Mouse (Mus musculus): ENCODE measurements at regions not wholly inside any gene's neighbourhood (a gene's known extent, or its start where the extent isn't known, plus 50 kb on each side); places are given as distances from the start of the nearest gene placed in this dataset.

DNA sequence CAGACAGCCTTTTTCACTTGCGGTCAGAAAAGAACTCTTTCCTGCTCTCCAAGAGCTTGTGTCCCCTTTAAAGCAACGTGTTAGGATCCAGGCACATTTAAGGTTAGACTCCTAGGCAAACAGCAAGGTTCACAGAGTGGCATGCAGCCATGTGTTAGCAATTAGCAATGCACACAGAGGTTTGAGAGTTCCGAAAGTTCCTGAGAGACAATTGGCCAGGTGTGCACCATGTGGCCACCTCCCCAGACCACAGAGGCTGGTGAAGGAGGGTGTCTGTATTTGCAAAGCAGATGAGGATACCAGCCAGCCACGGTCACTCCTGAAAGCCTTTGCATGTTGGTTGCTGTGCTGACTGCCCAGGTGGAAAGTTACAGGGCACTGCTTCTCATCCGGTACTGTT is 240.6 kb downstream of the H2al1j start:
- DNase-seq (ENCODE audit: low spot score) = no peak

DNA sequence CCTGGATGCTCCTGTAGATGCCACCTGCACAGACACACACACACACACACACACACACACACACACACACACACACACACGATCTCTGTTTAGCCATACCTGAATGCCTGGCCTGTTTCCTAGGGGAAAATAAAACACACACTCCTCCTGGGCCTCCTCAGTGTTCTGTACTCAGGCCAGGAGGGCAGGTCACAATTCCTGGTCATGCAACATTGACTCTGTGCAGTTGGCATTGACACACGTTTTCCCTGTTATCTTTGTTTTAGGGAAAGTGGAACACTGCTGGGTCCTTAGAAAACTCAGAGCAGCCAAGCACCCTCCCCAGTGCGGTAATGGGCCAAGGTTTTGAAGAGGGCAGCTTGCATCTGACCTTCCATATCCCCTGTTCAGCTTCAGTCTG is 246.7 kb downstream of the H2al1j start:
- no peak for DNase-seq (ENCODE audit: low spot score)

DNA sequence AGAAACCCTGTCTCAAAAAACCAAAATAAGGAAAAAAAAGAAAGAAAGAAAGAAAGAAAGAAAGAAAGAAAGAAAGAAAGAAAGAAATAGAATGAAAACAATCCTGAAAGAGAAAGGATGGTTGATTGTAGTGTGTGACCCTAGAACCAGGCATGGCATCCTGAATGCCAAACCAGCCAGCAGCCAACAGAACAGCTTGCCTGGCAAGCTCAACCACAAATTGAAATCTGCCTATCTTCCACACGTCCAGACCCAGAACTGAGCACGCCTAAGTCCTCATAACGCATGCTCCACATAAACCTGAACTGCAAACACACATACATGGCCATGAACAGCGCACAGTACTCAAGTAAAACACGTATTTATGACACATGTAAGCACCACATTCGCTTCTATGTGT is 247.9 kb downstream of the H2al1j start:
- DNase-seq (ENCODE audit: low spot score) = no peak

DNA sequence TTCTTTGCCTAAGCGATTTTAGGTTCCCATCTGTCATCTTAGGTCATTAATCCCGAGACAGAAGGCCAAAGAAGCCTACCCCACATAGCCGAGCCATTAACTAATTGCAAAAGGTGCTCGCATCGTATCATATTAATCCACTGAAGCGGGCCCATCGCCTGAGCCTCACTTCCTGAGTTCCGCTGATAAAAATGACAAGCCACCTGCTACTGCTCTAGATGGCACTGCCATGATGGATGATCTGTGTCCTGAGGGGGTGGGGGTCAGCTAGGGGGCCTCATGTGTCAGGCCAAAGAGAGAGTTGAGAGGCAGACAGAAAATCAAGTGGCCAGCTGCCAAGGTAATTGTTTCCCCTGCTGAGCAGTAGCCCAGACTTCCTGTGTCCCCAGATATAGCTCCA is 248.7 kb downstream of the H2al1j start:
- DNase-seq (ENCODE audit: low spot score) = no peak

DNA sequence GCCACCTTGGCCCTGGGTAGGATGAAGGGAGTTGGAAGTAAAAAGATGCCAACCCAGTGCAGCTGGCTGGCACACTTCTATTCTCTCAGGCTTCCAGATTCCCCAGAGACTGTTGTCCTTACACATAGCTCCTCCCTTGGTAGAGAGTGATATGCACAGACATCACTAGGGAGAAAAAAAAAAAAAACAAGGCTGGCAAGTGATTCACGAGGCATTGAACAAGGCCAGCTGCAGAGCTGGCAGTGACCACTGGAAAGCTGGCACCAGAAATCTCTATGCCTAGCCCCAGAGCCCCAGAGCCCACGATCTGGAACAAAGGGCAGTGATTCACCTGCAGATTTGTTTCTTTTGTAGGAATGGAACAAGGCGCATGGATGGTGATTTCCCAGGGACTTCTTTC is 249.7 kb downstream of the H2al1j start:
- DNase-seq (ENCODE audit: low spot score) = no peak

DNA sequence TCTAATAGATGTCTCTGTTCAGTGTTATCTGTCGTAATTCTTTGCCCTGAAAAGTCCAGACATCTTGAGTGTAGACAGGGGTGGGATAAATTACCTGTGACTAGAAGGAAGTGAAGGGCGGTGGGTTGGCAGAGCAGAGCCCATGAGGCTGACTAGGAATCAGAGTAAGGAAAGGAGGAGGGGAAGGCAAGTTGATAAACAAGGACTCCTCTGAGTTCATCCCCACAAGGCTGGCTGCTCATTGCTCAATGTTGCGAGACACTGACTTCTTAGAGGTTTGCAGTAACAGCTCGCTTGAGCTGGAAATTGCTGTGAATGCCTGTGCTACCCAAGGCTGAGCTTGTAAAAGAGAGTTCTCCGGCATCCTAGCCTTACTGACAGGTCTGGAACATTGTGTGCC is 257.7 kb downstream of the H2al1j start:
- no peak for DNase-seq (ENCODE audit: low spot score)

DNA sequence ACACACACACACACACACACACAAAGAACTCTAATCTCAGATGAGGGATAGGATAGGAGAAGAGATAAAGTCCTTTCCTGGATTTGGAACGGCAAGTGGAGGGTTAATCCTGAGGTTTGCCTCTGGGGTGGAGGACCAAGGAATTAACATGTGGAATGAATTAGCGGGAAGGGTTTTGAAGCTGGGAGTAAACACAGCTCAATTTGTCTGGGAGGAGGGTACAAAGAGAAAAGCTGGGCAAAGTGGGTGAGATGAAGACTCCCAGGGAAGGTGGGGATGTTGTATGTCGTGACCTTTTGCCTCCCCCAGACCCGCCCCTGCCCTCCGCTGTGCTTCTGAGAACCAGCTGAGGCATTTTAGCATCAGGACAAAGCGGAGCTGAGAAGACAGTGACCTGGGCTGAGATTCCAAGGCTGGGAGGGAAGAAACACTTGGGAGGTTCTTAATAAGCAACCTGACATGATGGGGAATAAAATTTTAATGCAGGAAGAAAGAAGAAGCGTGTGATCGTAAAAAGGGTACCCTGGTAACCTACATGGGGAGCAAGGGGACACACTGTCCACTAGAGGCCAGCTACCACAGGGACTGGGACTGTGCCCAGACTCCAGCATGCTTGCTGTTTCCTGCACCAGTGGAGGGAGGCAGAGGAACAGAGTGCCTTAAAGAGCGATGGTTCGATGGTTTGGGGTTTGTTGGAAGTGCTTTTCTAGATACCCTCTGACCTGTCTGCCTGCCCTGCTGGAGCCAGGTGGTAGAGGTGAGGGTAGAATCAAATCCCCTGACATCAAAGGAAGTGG is 264.0 kb downstream of the H2al1j start:
- no peak for DNase-seq (ENCODE audit: low spot score)

DNA sequence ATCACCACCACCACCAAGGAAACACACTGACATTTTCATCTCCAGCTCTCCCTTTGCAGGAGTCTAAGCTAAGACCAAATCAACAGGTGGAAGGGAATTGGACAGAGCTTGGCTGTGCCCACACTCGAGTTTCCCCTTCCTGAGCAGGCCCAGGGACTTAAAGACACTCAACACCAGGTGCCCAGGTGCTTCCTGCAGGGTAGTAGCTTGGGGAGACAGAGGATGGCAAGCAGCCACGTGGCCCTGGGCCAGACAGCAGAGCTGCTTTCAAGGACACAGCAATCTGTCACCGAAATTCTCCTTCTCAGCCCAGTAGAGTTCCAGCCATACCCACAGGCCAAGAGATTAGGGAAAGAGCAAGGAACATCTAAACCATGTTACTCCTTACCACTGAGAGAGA is 266.9 kb downstream of the H2al1j start:
- DNase-seq (ENCODE audit: low spot score) = no peak

DNA sequence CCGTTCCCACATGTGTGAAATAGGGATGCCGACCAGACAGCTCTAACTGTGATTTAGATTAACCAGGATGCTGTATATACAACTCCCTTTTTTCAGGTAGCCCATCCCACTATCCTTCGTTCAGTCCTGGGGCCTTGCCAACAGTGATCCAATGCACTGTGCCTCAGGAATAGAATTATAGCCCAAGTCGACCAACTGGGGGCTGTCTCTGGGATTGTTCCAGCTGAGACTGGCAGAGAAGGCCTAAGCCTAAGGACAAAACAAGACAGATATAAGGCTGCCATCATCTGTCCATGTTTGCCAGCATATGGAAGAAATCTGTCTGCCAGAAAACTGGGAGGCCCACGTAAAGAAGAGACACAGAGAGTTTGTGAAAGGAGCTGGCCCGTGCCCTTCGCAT is 269.9 kb downstream of the H2al1j start:
- DNase-seq (ENCODE audit: low spot score) = no peak

DNA sequence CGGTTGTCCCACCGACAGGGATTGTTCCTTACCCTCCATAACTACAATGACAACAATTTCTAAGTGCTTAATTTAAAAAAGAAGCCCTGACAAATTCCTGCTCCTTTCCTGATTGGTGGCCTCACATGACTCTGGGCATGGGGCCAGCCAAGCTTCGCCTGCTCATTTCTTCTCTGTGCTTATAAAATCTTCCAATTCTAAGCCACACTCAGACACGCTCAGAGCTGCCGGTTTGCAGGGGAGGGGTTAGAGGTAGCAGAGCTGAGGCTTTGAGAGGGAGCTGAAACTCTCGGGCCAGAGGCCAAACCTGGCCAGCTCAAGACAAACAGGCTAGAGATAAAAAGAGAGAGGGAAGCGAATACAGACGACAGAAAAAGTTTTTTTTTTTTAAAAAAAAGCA is 286.6 kb downstream of the H2al1j start:
- DNase-seq (ENCODE audit: low spot score) = no peak

DNA sequence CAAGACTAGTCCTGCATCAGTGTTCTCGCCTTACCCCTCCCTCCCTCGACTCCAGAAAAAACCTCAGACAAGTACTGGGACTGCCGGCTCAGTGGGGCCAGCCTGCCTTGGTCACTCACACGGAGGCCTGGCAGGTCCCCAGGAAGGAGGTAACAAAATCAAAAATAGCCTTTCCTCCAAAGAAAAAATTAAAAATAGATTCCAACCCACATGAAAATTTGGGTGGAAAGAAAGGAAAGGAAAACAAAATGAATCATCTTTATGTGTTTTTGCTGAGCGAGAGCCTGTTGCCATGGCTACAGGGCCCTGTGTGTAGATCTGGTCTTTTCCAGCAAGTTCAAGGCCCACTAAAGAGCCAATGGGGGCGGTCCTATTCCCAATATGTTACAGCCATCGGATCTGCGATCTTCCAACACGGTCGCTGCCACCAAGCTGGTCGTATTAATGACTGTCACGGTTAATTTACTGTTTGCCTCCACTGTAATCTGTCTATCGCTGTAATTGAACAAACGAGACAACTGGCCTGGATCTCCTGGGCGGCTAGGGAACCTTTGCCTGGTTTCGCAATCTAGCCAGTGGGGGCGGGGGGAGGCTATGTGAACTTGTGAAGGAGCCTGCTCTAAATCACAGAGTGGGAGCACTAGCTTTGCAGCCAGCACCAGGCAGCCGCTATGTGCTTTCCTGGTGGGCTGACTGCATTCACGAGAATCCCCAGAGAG is 293.6 kb downstream of the H2al1j start:
- DNase-seq (ENCODE audit: low spot score) = peak; percentile 27

DNA sequence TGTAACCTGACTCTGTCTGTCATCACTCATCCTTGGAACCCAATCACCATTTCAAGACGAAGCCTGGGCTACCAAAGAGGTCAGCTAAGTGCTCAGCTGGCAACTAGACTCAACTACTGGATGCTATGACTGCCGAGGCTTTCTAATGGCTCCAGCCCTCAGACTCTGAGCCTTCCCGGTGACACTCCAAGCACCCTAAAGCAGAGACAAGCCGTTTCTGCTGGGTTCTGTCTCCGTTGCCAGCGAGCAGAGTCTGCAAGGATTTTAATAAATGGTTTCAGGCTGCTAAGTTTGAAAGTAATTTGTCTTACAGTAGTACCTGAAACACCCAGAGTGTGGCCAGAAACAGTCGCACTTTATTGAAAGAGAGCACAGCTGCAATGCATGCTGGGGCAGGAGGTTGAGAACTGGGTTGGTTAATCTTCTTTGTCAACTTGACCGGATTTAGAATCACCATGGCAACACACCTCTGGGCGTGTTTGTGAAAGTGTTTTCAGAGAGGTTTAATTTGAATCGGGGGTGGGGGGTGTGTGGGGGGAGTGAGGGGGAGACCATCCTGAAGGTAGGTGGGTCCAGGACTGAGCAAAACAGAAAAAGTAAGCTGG is 298.8 kb downstream of the H2al1j start:
- DNase-seq (ENCODE audit: low spot score) = no peak

DNA sequence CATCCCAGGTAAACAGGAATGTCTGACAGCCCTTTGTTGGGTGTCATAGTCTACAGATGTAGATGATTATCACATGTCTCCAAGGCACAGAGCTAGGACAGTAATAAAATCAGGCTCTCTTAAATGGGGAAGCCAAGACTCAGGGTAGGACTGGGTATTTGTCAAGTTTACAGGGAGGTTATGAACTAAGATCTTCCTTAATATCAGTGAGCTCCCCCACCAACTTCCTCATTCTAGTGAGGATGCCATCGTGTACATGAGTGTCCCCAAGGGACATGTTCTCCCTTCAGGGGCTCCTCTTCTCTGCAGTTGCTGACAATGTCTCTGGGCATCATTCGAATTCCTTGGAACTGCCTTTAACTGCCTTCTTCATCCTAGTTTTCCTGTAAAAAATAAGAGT is 301.7 kb downstream of the H2al1j start:
- DNase-seq (ENCODE audit: low spot score) = no peak

DNA sequence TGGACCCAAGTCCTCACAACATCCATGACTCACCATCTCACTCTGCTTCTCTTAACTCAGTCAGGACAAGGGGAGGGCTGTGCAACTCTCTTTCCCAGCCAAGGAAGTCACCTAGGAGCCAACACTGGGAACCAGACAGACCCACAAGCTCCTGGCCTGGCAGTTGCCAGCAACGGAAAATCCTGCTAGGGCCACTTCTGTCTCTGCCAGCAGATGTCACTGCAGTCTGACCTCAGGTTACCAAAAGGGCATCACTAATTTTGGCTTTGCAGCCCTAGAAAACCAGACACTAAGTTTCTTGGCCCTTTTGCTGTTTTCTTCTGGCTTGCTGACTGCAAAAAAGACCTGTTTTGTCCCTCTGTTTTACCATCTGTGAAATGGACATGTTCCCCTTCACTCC is 302.3 kb downstream of the H2al1j start:
- DNase-seq (ENCODE audit: low spot score) = peak; percentile 9

DNA sequence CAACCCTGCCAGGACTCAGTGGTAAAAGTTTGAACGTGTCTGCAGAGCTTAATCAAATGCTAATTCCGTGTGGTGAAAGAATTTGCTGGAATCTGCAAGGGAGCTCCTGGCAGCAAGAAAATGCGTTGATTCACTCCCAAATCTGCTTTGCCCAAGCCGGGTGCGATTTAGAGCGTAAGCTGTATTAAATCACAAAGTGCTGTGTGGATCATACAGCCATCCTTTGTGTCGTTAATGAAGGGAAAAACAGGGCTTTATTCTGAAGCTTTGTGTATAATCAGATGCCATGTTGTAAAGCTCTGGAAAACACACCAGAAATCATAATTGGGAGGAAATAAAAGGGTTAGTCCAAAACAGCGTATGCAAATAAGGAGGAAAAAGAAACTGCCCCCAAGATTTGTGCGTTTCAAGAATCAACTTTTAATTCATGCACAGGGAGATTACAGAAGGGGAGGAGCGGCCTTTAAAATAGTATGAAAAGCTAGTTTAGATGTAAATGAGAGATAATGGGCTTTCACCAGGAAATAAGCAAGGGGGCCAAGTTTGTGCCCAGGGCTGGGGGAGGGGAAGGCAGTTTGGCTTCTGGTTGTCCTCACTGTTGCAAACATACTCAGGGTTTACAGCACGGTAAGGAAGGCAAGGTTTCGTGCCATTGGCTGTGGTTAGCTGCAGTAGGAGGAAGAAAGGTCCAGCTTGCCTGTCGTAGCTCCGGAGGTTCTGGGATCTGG is 303.7 kb downstream of the H2al1j start:
- DNase-seq (ENCODE audit: low spot score) = peak; percentile 31

DNA sequence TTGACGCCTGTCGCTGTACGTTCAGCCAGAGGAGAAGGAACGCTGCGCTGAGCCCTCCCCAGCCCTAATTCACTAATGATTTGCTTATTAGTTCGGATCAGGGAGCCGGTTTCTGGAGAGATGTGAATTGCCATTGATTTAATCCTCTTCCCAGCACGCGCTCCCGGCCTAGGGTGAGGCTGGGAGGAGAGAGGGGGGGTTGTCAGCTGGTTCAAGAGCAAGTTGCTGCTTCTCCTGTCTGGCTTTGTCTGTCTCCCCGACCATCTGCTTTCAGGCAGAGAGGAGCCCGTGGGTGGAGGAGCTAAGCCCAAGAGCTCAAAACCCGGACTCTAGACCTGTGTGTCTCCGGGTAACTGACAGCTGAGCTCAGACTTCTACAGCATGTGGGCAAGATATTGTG is 304.4 kb downstream of the H2al1j start:
- DNase-seq (ENCODE audit: low spot score) = no peak

DNA sequence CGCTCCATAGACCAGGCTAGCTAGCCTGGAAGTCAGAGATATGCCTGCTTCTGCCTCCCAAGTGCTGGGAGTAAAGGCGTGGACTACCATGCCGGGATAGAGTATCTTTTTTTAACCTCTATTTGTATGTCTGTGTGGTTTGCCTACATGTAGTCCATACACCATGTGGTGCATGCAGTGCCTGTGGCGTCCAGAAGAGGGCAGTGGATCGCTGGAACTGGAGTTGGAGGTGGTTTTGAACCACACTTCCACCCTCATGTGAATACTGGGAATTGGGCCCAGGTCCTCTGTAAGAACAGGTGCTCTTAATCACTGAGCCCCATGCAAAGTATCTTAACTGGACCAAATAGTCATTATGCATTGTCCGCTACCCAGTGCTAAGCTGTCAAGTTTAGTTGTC is 306.2 kb downstream of the H2al1j start:
- no peak for DNase-seq (ENCODE audit: low spot score)

DNA sequence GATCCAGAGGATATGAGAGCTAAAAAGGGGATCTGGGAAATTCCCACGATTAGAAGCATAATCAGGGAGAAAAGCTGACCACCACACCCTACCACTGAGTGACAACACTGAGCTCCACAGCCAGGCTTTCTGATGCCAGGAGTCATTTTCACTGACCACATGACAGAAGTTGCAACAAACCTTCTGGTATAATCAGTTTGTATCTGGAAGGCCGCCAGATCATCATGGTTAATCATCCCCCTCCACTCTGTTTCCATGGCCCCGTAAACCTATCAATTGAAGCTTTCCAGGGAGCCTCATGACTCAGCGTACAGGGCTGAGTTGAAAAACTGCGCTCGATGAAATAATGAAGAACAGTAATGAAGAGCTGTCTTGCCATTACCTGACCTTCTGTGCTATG is 316.9 kb downstream of the H2al1j start:
- no peak for DNase-seq (ENCODE audit: low spot score)

DNA sequence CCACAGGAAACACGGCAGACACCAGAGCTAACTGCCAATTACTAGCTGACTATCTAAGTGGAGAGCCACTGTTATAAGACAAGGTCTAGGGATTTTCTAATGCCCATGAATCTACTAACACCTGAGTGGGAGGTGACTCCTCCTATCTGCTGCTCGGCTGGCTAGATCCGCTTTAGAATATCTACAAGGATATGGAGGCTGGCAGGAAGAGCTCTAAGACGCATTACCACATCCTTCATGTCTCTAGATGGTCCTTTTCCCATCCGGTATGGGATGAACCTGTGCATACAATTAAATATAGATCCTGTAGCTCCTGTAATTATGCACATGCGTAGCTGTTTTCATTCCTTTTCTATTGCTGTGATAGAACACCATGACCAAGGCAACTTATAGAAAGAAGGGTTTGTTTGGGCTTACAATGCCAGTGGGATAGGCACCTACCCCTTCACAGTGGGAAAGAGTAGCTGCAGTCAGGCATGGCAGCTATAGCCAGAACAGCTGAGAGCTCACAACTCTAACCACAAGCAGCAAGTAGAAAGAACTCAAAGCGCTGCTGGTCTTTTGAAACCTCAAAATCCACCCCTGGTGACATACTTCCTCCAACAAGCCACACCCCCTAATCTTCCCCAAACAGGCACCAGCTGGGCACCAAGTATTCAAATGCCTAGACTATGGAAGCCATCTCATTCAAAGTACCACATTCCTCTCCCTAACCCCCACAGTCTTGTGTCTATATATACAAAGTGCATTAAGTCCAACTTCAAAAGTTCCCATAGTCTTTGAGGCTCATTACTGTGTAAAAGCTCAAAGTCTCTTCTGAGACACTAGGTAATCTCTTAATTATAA is 319.3 kb downstream of the H2al1j start:
- no peak for DNase-seq (ENCODE audit: low spot score)

DNA sequence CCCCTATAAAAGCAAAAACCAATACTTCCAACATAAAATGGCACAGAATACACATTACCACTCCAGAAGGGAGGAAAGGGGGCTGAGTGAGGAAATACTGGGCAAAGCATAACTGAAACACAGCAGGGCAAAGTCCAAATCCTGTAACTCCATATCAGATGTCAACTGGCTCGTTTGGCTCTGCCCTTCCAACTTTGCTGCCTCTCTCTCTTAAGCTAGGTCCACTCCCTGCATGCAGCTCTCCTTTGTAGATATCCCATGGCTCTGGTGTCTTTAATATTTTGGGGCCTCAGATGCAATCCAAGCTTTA is 319.9 kb downstream of the H2al1j start:
- no peak for DNase-seq (ENCODE audit: low spot score)

DNA sequence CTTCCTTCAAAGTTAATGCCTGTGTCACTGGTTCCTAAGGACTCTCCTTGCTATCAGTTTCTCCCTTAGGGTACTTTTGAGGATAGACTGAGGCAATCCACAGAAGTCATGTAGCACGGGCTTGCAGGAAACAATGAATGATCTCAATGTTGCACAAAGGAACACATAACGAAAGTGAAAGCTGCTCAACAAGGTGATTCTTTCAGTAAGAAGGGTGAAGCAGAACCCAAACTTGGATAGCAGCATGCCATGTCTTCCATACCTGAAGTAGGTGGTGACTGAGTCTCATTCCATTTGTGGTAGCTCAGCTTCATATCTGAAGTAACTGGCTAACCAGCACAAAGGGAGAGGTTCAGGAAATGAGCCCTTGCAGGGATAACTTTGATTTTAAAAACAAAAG is 325.7 kb downstream of the H2al1j start:
- no peak for DNase-seq (ENCODE audit: low spot score)

DNA sequence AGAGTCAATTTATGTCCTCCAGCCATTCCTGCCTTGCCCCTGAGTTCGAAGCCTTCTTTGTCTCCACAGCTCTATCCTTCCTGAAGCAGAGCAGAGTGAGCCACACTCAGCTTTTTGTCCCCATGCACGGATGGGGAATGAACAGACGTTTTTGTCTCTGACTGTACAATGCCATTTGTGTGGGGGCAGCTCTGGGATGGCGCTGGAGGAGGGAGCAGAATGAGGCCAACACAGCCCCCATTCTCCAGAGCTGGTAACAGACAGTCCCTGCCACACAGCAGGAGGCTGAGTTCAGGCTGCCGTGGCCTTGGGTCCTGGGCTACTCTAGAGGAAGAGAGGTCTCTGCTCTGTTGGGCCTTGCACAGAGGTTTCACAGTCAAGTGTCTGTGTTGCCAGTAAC is 327.4 kb downstream of the H2al1j start:
- DNase-seq (ENCODE audit: low spot score) = peak; percentile 66
